Mouse (Mus musculus): ENCODE measurements around the gene Ttc19. TPM values are rescaled to one million over a fixed set of nuclear protein-coding genes. Genes with fewer than 3 reads are reported as not detected.
A peak's percentile ranks its signal among the peaks of the same experiment; 100 is the strongest.

Gene Ttc19
- 36.2 and 42.9 TPM in 2 replicates for polyA plus RNA-seq (2014; fragmentation: Nextera tagmentation; extraction: Ambion mirVana)

- ATAC-seq (ENCODE audit: low FRiP score) (peak; percentile 96), DNase-seq (ENCODE audit: low spot score) (peak; percentile 95)
- peak within 1 kb of the TSS; percentile 96 for H3K4me3 ChIP-seq (replicated peaks; ENCODE audit: low read length)
- peak within 1 kb of the TSS; percentile 69 for H3K4me2 ChIP-seq (replicated peaks)
- peaks cover 24% of the 10 kb centered on the region for H3K36me3 ChIP-seq (replicated peaks; ENCODE audit: control insufficient read depth, insufficient read depth)
- H3K9me3 ChIP-seq (ENCODE audit: control insufficient read depth, low read length), result no peaks in the 10 kb centered on the region
- peak within 1 kb of the TSS; percentile 92 for H3K9ac ChIP-seq
- H3K4me1 ChIP-seq (replicated peaks; ENCODE audit: control insufficient read depth, insufficient read depth, low read length), result peaks cover 9% of the 10 kb centered on the region; the same call in 1 of the 2 replicates
- peak within 1 kb of the TSS; percentile 90 for H3K27ac ChIP-seq
- WGBS, result under 1% methylated on average over 59 of the region's 68 CpGs
- H3K27me3 ChIP-seq (ENCODE audit: control insufficient read depth, insufficient read depth, low read length), result no peaks in the 10 kb centered on the region
These were observed at the start of gene Ttc19, which contains the start of gene Zswim7 for GRCm38 (mm10) chr11:62280675-62281600. Gene Ttc19, plus strand, starts transcription at chr11:62281473. Gene Zswim7, minus strand, starts transcription at chr11:62281375.

- Histone ChIP-seq H3K4me1 (replicated peaks; ENCODE audit: control insufficient read depth, insufficient read depth, low read length) (no peaks in the 10 kb centered on the region), H3K9ac (no peak overlapping the region), H3K4me3 (replicated peaks; ENCODE audit: low read length) (no peak overlapping the region), H3K36me3 (replicated peaks; ENCODE audit: control insufficient read depth, insufficient read depth) (no peaks in the 10 kb centered on the region), H3K27me3 (ENCODE audit: control insufficient read depth, insufficient read depth, low read length) (no peaks in the 10 kb centered on the region), H3K27ac (no peak overlapping the region), H3K4me2 (replicated peaks) (no peak overlapping the region), H3K9me3 (ENCODE audit: control insufficient read depth, low read length) (0 out of 2 replicates have a peak, but pooled peaks cover 2% of the 10 kb centered on the region)
- 77% methylated on average over 12 of the region's 12 CpGs for WGBS
- ATAC-seq (ENCODE audit: low FRiP score) (no peak), DNase-seq (ENCODE audit: low spot score) (no peak)
These were observed 40.5 kb upstream of the Ttc19 start for GRCm38 (mm10) chr11:62240631-62241261.

- H3K36me3 ChIP-seq (replicated peaks; ENCODE audit: control insufficient read depth, insufficient read depth), result no peaks in the 10 kb centered on the region
- no peak overlapping the region for H3K27ac ChIP-seq
- H3K4me2 ChIP-seq (replicated peaks), result no peak overlapping the region
- 0 out of 2 replicates have a peak, but pooled peaks cover 4% of the 10 kb centered on the region for H3K27me3 ChIP-seq (ENCODE audit: control insufficient read depth, insufficient read depth, low read length)
- H3K9me3 ChIP-seq (ENCODE audit: control insufficient read depth, low read length), result 0 out of 2 replicates have a peak, but pooled peaks cover 3% of the 10 kb centered on the region
- H3K4me3 ChIP-seq (replicated peaks; ENCODE audit: low read length), result no peak overlapping the region
- ATAC-seq (ENCODE audit: low FRiP score), result no peak
- H3K4me1 ChIP-seq (replicated peaks; ENCODE audit: control insufficient read depth, insufficient read depth, low read length), result no peaks in the 10 kb centered on the region
- 87% methylated on average over 8 of the region's 8 CpGs for WGBS
- no peak for DNase-seq (ENCODE audit: low spot score)
- H3K9ac ChIP-seq, result no peak overlapping the region
These were observed 37.4 kb upstream of the Ttc19 start for GRCm38 (mm10) chr11:62243871-62244270.

- H3K4me1 ChIP-seq (replicated peaks; ENCODE audit: control insufficient read depth, insufficient read depth, low read length), result peaks cover 5% of the 10 kb centered on the region
- WGBS, result 92% methylated on average over 4 of the region's 4 CpGs
- ATAC-seq (ENCODE audit: low FRiP score), result no peak
- no peak for DNase-seq (ENCODE audit: low spot score)
- H3K9me3 ChIP-seq (ENCODE audit: control insufficient read depth, low read length), result 0 out of 2 replicates have a peak, but pooled peaks cover 3% of the 10 kb centered on the region
- no peak overlapping the region for H3K27ac ChIP-seq
- 0 out of 2 replicates have a peak, but pooled peaks cover 7% of the 10 kb centered on the region for H3K27me3 ChIP-seq (ENCODE audit: control insufficient read depth, insufficient read depth, low read length)
- no peak overlapping the region for H3K4me2 ChIP-seq (replicated peaks)
- no peaks in the 10 kb centered on the region for H3K36me3 ChIP-seq (replicated peaks; ENCODE audit: control insufficient read depth, insufficient read depth)
- no peak overlapping the region for H3K4me3 ChIP-seq (replicated peaks; ENCODE audit: low read length)
- no peak overlapping the region for H3K9ac ChIP-seq
These were observed 36.8 kb upstream of the Ttc19 start for GRCm38 (mm10) chr11:62244471-62244870.

GRCm38 (mm10) chr11:62247759-62248400, 33.4 kb upstream of the Ttc19 start:
- 41% methylated on average over 18 of the region's 18 CpGs for WGBS
- DNase-seq (ENCODE audit: low spot score) (no peak), ATAC-seq (ENCODE audit: low FRiP score) (no peak)
- Histone ChIP-seq H3K9ac (peak overlapping the region; percentile 64), H3K27me3 (ENCODE audit: control insufficient read depth, insufficient read depth, low read length) (peaks cover 25% of the 10 kb centered on the region), H3K4me3 (replicated peaks; ENCODE audit: low read length) (peak overlapping the region; percentile 66), H3K36me3 (replicated peaks; ENCODE audit: control insufficient read depth, insufficient read depth) (no peaks in the 10 kb centered on the region), H3K4me2 (replicated peaks) (peak overlapping the region; percentile 99), H3K27ac (no peak overlapping the region), H3K9me3 (ENCODE audit: control insufficient read depth, low read length) (0 out of 2 replicates have a peak, but pooled peaks cover 3% of the 10 kb centered on the region), H3K4me1 (replicated peaks; ENCODE audit: control insufficient read depth, insufficient read depth, low read length) (peaks cover 8% of the 10 kb centered on the region)

- under 1% methylated on average over 64 of the region's 69 CpGs for WGBS
These were observed 32.6 kb upstream of the Ttc19 start, which contains the start of gene Adora2b for GRCm38 (mm10) chr11:62248401-62249244. Gene Adora2b, plus strand, starts transcription at chr11:62248984.

GRCm38 (mm10) chr11:62249266-62250037, 31.8 kb upstream of the Ttc19 start:
- DNase-seq (ENCODE audit: low spot score), result peak; percentile 50
- H3K4me3 ChIP-seq (replicated peaks; ENCODE audit: low read length), result peak overlapping the region; percentile 66
- H3K27me3 ChIP-seq (ENCODE audit: control insufficient read depth, insufficient read depth, low read length), result peaks cover 25% of the 10 kb centered on the region
- H3K9ac ChIP-seq, result peak overlapping the region; percentile 64
- 0 out of 2 replicates have a peak, but pooled peaks have one; percentile 25 for ATAC-seq (ENCODE audit: low FRiP score)
- peak overlapping the region; percentile 99 for H3K4me2 ChIP-seq (replicated peaks)
- 0 out of 2 replicates have a peak, but pooled peaks cover 3% of the 10 kb centered on the region for H3K9me3 ChIP-seq (ENCODE audit: control insufficient read depth, low read length)
- H3K36me3 ChIP-seq (replicated peaks; ENCODE audit: control insufficient read depth, insufficient read depth), result no peaks in the 10 kb centered on the region
- WGBS, result 3% methylated on average over 35 of the region's 35 CpGs
- H3K27ac ChIP-seq, result no peak overlapping the region
- peaks cover 8% of the 10 kb centered on the region for H3K4me1 ChIP-seq (replicated peaks; ENCODE audit: control insufficient read depth, insufficient read depth, low read length)

More at GRCm38 (mm10) chr11:62248401-62249244, 32.6 kb upstream of the Ttc19 start, which contains the start of gene Adora2b:
- Histone ChIP-seq H3K27me3 (ENCODE audit: control insufficient read depth, insufficient read depth, low read length) (peaks cover 25% of the 10 kb centered on the region), H3K9me3 (ENCODE audit: control insufficient read depth, low read length) (0 out of 2 replicates have a peak, but pooled peaks cover 3% of the 10 kb centered on the region), H3K9ac (peak within 1 kb of the TSS; percentile 64), H3K4me3 (replicated peaks; ENCODE audit: low read length) (peak within 1 kb of the TSS; percentile 66), H3K36me3 (replicated peaks; ENCODE audit: control insufficient read depth, insufficient read depth) (no peaks in the 10 kb centered on the region), H3K4me2 (replicated peaks) (peak within 1 kb of the TSS; percentile 99), H3K4me1 (replicated peaks; ENCODE audit: control insufficient read depth, insufficient read depth, low read length) (peaks cover 8% of the 10 kb centered on the region), H3K27ac (no peak within 1 kb of the TSS)
- DNase-seq (ENCODE audit: low spot score) (peak; percentile 70), ATAC-seq (ENCODE audit: low FRiP score) (peak; percentile 87)

Measured in hindbrain, embryonic 14.5 days (tissue).